Mouse (Mus musculus) frontal cortex, adult 2 months (tissue): Measurements from ENCODE around the gene Nthl1. TPM values are rescaled to one million over a fixed set of nuclear protein-coding genes. Genes with fewer than 3 reads are reported as not detected.

Experiments
- DNase-seq, 2 experiments: peaks; one replicate each; pipeline ENCODE4 v3.0.0; 2022; ENCODE audit warnings: low spot score in 1 of 2; ENCODE audit errors: extremely low spot score in 1 of 2
- polyA plus RNA-seq: library from polyadenylated mRNA; depleted of rRNA; stranded (reverse); fragments of >200 nt; gene quantifications from 2 replicates; pipeline ENCODE4 v1.2.3, GENCODE M21; 2012

Nthl1 gene
- polyA plus RNA-seq, 1 experiment = 10.7 TPM

- DNase-seq = no peak
Observed at GRCm38 (mm10) chr17:24625472-24625871, 7.0 kb upstream of the Nthl1 start.

- peak in 1 of 2 experiments; percentile 87 for DNase-seq
Observed at GRCm38 (mm10) chr17:24628646-24629045, 3.8 kb upstream of the Nthl1 start.

DNA sequence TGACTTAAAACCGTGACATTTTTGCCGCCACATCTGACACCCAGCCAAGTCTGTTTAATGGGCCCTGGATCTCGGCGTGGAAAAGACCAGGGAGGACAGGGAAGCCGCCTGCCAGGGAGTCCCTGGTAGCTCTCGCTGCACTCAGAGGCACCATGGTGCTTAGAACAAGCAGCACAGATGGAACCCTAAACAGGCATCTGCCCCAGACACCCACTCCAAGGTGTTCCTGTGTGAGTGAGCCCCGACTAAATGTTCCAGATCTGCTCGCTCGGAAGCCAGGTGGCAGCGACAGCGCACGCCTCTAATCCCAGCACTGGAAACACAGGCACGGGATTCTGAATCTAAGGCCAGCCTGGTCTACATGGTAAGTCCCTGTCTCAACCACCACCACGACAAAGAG lies 2.4 kb upstream of the Nthl1 start:
- peak; percentile 45 to 55 for DNase-seq

GRCm38 (mm10) chr17:24632813-24633449 lies 451 bp downstream of the Nthl1 start:
- DNase-seq = peak in 1 of 2 experiments; percentile 41

GRCm38 (mm10) chr17:24633831-24634230 lies 1.4 kb downstream of the Nthl1 start:
- no peak for DNase-seq

DNA sequence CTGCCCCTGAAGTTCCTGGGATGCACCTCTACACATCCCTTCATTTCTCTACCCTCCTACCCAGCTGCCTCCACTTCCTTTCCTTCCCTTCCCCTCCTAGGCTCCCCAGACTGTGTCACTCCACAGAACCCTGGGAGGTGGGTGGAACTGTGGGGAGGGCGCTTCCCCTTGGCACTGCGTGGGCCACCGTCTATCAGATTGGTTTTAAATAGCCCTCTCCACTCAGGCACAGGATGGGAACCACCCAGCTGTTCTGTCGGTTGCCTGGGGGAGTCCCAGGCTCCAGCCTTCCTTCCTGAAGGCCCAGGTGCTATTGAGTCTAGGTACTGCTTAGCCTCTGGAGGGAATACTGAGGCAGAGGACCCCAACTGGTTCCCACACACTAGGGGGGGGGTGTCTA lies 2.5 kb downstream of the Nthl1 start:
- DNase-seq = peak; percentile 50 to 71

DNA sequence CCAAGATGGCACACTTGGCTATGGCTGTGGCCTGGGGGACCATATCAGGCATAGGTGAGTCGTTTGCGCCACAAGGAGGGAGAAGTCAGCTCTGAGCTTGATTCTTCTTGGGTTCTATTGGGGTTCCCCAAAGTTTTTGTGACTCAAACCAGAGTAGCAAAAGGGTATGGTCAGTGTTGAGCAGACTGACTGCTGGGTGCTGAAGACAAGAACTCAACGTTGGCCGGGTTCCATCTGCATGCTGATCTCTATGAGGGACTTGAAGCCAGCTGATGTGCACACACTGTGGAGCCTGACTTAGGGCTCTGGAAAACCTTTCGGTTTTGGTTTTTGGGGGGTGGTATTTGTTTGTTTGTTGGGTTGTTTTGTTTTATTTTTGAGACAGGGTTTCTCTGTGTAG lies 3.2 kb downstream of the Nthl1 start:
- DNase-seq = no peak

- DNase-seq = no peak
Observed at GRCm38 (mm10) chr17:24636781-24637481, 4.5 kb downstream of the Nthl1 start.

DNA sequence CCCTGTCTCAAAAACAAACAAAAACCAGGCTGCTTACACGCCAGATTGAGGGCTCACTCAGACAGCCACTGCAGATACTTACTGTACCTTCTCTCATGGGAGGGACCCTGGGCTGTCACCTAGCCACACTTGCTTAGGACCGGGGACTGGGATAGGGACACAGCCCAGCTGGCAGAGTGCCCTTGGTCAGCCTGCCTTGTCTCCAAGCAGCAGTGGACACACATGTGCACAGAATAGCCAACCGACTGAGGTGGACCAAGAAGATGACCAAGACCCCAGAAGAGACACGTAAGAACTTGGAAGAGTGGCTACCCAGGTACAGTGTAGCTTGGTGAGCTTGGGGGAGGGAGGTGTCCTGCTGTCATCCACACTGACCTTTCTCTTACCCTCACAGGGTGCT lies 5.7 kb downstream of the Nthl1 start:
- DNase-seq = no peak

GRCm38 (mm10) chr17:24638840-24639239 lies 6.4 kb downstream of the Nthl1 start:
- no peak for DNase-seq

- no peak for DNase-seq
Observed at GRCm38 (mm10) chr17:24639571-24639988, 7.1 kb downstream of the Nthl1 start.

DNA sequence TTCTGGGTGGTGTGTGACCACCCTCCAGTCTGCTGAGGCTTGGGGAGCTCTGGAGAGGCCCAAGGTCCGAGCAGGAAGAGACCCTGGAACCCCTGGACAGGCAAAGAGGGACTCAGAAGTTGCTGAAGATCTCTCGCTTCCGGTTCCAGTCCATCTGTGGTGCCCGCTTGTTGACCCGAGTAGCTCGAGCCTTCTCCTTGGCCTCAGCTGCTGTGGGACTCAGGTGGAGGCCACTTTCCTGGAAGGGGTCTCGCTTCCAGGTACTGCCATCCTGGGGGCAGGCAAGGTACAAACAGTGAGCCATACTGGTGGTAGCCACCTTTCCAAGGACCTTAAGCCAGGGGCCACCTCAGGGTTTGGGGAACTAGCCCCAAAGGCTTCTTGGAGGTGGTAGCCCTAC lies 7.6 kb downstream of the Nthl1 start:
- no peak for DNase-seq

DNA sequence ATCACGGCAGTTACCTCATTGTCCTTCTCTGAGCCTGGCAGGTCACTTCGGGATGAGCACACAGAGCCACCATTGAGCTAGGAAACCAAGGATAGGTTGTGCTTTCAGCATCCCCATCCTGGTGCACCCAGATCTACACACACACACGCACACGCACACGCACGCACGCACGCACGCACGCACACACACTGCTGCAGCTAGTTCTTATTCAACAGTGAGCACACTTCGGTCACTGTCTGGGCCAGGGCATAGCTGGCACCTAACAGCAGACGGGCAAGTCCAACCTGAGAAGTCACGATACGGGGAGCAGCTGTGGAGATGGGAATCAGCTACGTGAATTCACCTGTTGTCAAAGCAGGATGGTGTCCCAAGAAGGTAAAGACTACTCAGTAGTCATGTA lies 8.1 kb downstream of the Nthl1 start:
- DNase-seq = no peak

GRCm38 (mm10) chr17:24641944-24642343 lies 9.5 kb downstream of the Nthl1 start:
- DNase-seq = no peak

DNA sequence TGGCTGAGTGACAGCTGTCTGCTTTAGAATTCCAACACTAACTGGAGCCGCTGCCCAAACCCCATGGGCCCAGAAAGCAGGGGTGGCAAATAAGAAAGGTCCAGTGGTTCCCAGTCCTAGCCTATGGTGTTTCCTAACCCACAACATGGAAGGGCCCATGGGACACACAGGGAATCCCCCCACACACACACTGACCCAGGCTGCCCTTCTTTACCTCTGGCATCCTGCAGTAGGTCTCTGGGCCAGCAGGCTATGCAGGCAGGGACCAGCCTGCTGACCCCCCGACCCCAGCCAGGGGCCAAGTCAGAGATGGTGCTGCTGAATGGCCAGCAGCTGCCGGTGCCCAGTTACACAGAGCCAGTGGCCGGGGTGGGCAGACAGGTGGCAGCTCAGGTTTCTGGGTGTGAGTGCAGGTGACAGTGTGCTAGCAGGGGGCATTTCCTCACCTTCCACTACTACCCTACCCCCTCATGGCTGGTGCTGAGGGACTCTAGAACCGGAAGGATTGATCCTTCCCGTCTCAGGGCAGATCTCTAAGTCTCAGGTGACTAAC lies 10.4 kb downstream of the Nthl1 start:
- no peak for DNase-seq

GRCm38 (mm10) chr17:24644030-24644715 lies 11.7 kb downstream of the Nthl1 start:
- DNase-seq = no peak

DNA sequence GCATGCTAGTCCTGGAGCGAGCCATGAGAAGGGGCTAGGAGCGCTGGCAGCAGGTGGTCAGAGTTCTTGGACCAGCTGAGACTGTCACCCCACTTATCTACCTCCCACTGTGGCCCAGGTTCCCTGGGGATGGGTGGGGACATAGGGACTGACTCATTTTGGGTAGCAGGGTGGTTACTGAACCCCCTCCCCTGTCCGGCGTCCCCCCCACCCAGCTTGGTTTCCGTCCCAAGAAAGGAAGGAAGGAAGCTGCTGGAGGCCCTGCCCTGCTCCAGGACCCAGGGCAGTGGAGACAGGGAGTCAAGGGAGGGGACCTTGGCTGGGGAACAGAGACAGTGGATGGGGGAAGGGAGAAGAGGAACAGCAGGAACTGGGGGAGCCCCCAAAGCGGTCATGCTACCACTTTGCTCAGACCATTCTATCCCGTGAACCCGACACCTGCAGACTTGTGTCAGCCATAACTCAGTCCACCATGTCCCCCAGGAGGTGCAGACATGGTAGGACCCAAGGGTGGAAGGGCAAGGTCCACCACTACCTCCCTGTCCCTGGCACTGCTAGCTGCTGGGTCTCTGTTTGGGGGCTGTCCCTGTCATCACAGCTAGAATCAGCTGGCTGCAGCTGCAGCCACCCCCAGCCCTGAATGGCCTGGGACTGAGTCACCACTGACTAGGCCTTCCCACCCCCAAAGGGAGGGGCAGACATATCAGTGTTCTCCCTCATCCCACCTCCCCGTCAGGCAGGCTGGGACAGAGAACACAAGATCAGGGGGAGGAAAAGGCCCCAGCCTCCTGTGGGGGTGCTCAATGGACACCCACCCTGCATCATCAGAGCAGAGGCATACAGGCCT lies 12.6 kb downstream of the Nthl1 start:
- peak in 1 of 2 experiments; percentile 30 for DNase-seq

DNA sequence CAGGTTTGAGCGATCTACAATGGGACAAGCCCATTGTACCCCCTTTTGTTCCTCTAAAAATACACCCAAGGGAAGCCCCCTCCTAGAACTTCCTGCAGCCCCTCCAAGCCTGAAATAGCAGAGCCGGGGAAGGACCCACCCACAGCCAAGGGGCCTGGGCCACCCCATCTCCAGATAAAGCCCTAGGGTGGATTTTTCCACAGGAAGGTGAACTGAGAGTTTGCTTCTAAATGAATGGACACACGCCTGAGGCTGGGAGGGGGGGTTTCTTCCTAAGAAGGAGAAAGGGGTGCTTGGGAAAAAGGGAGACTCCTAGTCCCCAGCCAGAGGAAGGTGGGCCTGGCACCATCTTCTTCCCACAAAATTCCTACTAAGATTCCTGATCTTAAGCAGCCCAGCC lies 13.4 kb downstream of the Nthl1 start:
- no peak for DNase-seq

DNA sequence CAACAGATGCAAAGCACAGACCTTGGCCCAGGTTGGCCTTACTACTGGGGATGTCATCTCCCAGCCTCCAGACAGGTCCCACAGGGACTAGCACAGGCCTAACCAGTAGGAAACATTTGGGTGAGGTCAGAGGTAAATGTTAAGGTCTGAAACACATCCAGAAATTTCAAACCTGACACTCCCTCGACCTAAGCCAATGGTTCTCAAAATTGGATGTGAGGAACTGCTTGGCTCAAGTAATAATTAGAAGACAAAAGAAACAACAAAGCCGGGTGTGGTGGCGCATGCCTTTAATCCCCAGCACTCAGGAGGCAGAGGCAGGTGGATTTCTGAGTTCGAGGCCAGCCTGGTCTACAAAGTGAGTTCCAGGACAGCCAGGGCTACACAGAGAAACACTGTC lies 13.9 kb downstream of the Nthl1 start:
- no peak for DNase-seq

GRCm38 (mm10) chr17:24647493-24647892 lies 15.0 kb downstream of the Nthl1 start:
- DNase-seq = no peak
